Mouse (Mus musculus) layer of hippocampus, adult 9-11 months (tissue): ENCODE data around the gene Otud7a.

ENCODE experiments used
- DNase-seq: peaks from one replicate; pipeline ENCODE4 v3.0.0; 2022

Otud7a gene

DNA sequence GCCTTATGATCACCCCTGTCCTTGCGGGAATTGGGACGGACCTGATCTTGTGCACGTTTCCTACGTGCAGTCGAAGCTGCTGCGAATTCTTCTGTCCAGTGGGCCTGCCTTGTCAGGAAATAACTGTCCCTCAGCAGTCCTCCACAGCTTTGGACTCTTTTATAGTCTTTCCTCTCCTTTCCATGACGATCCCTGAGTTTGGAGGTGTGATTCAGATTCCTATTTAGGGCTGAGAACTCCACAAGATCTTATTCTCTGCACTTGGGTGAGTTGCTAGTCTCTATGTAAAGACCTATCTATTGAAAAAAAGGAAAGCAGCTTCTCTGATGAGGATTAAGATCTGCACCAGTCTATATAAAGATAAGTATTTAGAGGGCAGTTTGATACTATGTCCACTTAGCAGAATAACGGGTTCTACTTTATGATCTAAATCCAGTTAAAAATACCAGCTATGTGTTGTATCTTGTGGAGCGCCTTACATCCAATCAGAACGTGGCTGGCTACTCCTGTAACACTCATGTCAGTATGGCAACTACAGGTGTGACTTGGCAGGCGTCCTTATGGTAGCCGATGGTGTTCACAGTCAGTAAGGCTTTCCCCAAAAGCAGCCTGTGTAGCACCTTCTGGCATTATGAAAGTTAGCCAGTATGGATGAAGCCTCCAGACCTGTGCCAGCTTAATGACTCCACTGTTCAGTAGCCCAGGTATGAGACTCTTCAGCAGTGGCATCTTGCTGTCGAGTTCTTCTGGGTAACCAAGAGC lies 274.8 kb downstream of the Otud7a start:
- DNase-seq = no peak

DNA sequence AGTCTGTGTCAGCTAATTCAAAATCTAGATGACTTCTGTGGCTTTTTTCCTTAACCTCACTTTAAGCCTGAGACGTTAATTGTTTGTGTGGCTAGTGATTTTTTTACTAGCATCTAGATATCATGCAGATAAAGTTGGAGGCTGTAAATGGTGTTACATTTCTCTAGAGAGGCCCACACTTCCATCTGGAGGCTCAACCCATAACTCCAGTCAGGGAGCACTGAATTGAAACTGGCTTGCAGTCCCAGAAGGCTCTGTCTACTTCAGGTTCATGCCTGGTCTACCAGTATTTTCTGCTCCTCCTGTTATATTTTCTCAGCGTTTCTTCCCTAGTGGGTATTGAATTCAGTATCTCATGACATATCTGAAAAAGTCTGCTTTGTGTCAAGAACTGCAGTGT lies 276.1 kb downstream of the Otud7a start:
- DNase-seq = no peak

- DNase-seq = no peak
Measured at GRCm38 (mm10) chr7:63725040-63725729, 280.6 kb downstream of the Otud7a start.

DNA sequence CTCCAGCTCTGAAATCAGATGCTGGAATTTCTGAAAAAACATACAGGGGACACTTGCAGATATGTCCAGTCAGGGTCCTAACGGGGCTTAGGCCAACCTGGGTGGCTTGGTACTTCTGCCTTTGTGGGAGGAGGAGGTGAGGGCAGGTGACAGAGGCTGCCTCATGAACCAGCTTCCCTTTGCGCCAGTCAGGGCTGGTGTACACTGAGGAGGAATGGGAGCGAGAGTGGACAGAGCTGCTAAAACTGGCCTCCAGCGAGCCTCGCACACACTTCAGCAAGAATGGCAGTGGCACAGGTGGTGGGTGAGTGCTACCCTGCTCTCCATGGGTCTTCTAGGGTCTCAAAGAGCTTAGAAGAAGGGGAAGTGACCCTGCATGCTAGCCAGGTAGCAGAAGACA lies 285.1 kb downstream of the Otud7a start:
- DNase-seq = no peak

GRCm38 (mm10) chr7:63730012-63730411 lies 285.5 kb downstream of the Otud7a start:
- no peak for DNase-seq

GRCm38 (mm10) chr7:63737725-63738124 lies 293.2 kb downstream of the Otud7a start:
- DNase-seq = no peak

GRCm38 (mm10) chr7:63738142-63738541 lies 293.6 kb downstream of the Otud7a start:
- no peak for DNase-seq

- DNase-seq = no peak
Measured at GRCm38 (mm10) chr7:63743116-63743515, 298.6 kb downstream of the Otud7a start.

- DNase-seq = no peak
Measured at GRCm38 (mm10) chr7:63752081-63752480, 307.5 kb downstream of the Otud7a start.

- peak; percentile 80 for DNase-seq
Measured at GRCm38 (mm10) chr7:63753274-63753751, 308.8 kb downstream of the Otud7a start.

DNA sequence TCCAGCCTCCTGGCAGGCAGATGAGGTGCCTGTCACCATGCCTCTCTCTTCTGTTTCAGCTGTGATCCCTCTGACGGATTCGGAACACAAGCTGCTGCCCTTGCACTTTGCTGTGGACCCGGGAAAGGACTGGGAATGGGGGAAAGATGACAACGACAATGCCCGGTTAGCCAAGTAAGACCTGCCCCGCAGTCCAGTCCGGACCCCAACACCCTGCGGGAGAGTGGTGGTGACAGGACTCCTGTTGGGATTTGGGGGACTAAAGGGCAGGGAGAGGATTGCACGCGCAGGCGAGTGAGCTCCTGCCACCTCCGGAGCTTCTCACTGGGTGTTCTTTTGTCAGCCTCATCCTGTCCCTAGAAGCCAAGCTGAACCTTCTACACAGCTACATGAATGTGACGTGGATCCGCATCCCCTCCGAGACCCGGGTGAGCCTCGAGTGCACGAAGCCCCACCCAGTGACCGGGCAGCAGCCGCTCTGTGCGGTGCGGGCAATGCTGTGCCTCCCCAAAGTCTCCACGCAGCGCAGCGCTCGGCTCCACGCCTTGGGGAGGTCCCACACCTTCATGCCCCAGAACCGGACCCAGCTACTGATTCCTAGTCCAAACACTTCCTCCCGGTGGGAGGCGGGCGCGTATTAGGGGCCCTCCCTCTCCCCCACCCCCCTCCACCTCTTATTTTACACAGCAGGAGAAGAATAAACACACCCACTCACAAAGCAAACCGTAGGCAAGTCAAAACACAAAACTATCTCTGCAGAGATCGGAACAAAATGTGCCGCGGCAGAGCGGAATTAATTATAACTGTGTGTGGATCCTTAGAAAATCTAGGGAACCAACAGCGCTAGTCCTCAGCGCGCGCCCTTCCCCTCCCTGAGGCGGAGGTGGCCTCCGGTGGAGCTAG lies 310.3 kb downstream of the Otud7a start:
- DNase-seq = peak; percentile 77

DNA sequence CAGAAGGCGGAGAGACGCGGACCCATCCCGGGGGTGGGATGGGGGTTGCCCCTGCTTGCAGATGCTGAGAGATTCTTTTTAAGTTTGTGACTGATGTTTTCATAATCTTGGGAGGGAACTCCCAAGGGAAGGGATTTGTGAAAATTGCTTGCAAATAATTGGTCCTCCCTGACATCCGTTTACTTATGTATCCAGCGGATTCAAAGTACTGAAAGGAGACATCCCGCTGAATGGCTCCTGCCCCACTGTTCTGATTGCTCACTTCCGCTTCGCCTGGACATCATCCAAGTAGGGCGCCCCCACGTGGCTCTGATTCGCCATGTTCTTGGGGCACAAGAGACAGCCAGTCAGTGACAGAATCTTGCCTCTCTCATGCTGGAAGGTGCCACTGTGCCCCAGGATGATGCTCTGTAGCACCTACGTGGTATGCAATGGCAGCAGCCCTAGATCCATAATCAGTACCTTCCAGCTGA lies 311.0 kb downstream of the Otud7a start:
- DNase-seq = peak; percentile 85

- DNase-seq = no peak
Measured at GRCm38 (mm10) chr7:63757136-63757677, 312.7 kb downstream of the Otud7a start.

- DNase-seq = no peak
Measured at GRCm38 (mm10) chr7:63757678-63758239, 313.2 kb downstream of the Otud7a start.

DNA sequence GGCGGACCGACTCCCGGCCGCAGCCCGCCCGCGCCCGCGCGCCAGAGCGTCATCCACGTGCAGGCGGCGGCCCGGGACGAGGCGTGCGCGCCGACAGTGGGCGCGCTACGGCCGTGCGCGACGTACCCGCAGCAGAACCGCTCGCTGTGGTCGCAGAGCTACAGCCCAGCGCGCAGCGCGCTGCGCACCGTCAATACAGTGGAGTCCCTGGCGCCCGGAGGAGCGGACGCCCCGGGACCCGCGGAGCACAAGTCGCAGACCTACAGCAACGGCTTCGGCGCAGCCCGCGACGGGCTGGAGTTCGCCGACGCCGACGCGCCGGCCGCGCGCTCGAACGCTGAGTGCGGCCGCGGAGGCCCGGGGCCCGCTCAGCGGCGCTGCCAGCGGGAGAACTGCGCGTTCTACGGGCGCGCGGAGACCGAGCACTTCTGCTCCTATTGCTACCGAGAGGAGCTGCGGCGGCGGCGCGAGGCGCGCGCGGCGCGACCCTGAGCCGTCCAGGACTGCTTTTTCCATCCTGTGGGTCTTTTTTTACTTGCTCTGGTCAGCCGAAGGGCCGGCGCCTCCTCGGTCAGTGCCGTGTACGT lies 313.8 kb downstream of the Otud7a start:
- no peak for DNase-seq

DNA sequence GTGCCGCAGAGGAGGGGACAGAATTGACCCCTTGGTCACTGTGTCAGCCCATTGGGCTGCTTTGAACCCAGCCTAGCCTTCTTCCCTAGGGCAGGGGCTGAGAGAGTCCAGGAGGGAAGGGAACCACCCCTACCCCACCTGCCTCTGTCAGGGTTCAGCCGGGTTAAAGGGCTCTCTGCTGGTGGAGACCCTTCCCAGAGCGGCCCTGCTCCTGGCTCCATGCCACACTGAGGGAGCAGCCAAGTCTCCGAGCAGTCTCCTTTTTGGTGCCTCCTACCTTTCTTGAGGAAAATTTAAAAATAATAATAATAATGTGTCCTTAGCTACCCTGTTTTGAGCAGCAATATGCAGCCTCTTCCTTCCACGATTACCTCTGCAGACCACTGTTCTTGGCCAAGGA lies 315.1 kb downstream of the Otud7a start:
- no peak for DNase-seq

DNA sequence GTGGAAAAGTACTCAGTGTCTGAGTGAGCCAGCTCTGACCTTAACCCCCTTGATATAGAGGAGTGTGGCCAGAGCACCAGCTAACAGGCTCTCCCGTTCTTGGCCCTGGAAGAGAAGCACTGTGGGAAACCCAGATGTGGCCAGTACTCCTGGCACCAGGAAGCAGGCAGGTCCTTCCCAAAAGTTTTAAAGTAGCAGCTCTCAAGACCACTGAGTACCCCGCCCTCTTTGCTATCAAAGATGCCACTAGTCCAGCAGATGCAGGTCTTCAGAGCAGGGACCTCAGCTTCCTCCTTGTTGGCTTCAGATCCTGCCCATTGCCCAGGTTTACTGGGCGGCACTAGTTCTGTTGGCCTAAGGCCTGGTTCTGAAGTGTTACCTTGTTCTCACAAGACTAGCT lies 318.0 kb downstream of the Otud7a start:
- DNase-seq = no peak

- peak; percentile 32 for DNase-seq
Measured at GRCm38 (mm10) chr7:63768398-63769029, 324.0 kb downstream of the Otud7a start.

DNA sequence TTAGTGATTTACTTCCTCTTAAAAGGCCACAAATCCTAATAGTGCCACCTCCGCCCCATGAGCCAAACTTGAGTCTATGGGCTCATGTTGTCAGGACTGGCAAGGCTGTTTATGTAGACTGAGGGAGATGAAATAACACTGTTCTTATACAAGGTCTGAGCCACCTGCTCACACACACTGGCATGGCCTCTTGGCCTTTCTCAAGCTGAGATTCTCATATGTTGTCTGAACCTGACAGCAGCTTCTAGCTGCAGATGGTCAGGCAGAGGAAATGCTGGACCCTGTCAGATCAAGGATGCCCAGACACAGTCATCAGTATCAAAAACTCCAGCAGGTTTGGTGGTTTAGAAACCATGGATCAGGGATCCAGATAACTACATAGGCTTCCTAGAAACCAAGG lies 328.7 kb downstream of the Otud7a start:
- DNase-seq = no peak

GRCm38 (mm10) chr7:63774291-63774690 lies 329.7 kb downstream of the Otud7a start:
- no peak for DNase-seq

GRCm38 (mm10) chr7:63777328-63777727 lies 332.8 kb downstream of the Otud7a start:
- DNase-seq = no peak

DNA sequence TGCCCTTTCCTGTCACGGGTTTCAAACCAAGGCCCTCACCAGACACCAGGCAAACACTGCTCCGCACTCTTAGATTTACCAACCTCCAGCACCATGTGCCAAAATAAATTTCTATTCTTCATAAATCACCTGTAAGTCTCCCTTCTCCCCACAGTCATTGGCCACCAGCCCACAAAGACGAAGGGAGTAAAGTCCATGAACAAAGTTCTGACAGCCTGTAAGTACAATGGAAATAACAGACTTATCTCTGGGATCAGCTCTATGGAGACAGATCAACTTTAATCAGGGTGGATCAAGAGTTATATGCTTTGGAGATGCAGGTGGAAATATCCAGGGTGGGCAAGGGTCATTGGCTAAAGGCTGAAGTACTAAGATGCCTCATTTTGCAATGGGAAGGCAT lies 336.3 kb downstream of the Otud7a start:
- no peak for DNase-seq
